Mouse (Mus musculus) midbrain, embryonic 16.5 days (tissue): Measurements from ENCODE around the gene Kcnab1. TPM values are rescaled to one million over a fixed set of nuclear protein-coding genes. Genes with fewer than 3 reads are reported as not detected.

Source experiments
- ATAC-seq: fragments of 200-750 bp; cut with Nextera tagmentation; 2 replicates; pipeline ENCODE4 v1.8.0; 2017; ENCODE audit warnings: moderate TSS enrichment
- H3K27ac ChIP-seq: fragments of 300-500 bp; sonication (generic); 2 replicates; pipeline ENCODE4 v1.5.1; 2014; ENCODE audit warnings: mild to moderate bottlenecking, low read length, mixed read lengths
- H3K27me3 ChIP-seq: fragments of 300-500 bp; sonication (generic); 2 replicates; pipeline ENCODE4 v1.6.1; 2014; ENCODE audit warnings: low read depth, low read length, mixed read lengths; ENCODE audit not compliant: control insufficient read depth, insufficient read depth
- H3K36me3 ChIP-seq: fragments of 300-500 bp; sonication (generic); 2 replicates; pipeline ENCODE4 v1.6.1; 2014; ENCODE audit warnings: mild to moderate bottlenecking, low read length, moderate library complexity, mixed read lengths; ENCODE audit not compliant: control insufficient read depth, insufficient read depth
- H3K4me1 ChIP-seq: fragments of 300-500 bp; sonication (generic); 2 replicates; pipeline ENCODE4 v1.6.1; 2014; ENCODE audit warnings: mild to moderate bottlenecking, low read length, mixed read lengths; ENCODE audit not compliant: control insufficient read depth, insufficient read depth
- H3K4me2 ChIP-seq: fragments of 300-500 bp; sonication (generic); 2 replicates; pipeline ENCODE4 v1.6.1; 2014; ENCODE audit warnings: mild to moderate bottlenecking, low read length, mixed read lengths
- H3K4me3 ChIP-seq: fragments of 300-500 bp; sonication (generic); 2 replicates; pipeline ENCODE4 v1.5.1; 2014; ENCODE audit warnings: low read depth, mild to moderate bottlenecking, low read length, moderate library complexity, mixed read lengths
- H3K9ac ChIP-seq: fragments of 300-500 bp; sonication (generic); 2 replicates; pipeline ENCODE4 v1.6.1; 2014; ENCODE audit warnings: low read depth, low read length, mixed read lengths
- H3K9me3 ChIP-seq: fragments of 300-500 bp; sonication (generic); replicated peaks from 2 replicates; pipeline ENCODE4 v1.6.1; 2014; ENCODE audit warnings: mild to moderate bottlenecking, low read length, mixed read lengths; ENCODE audit not compliant: control insufficient read depth, poor library complexity, severe bottlenecking
- WGBS: fragments of 180-500 bp; shearing (Covaris S2); extraction: QIAGEN DNeasy Blood & Tissue Kit; methylation state at CpG from one replicate; pipeline ENCODE4 v1.1.7; 2014; 5-methylcytosine and 5-hydroxymethylcytosine counted together
- polyA plus RNA-seq: library from polyadenylated mRNA; unstranded; fragments of >200 nt; fragmentation: Nextera tagmentation; extraction: Ambion mirVana; gene quantifications from 2 replicates; pipeline ENCODE4 v1.2.1, GENCODE M21; 2015

Gene Kcnab1
- polyA plus RNA-seq, 1 experiment from 2014 or later: 9.0 TPM

- 0 out of 2 replicates have a peak, but pooled peaks cover 7% of the 10 kb centered on the region for H3K36me3 ChIP-seq
- no peak overlapping the region for H3K27ac ChIP-seq
- no peak overlapping the region for H3K4me3 ChIP-seq
- H3K4me2 ChIP-seq: no peak overlapping the region
- WGBS: 91% methylated on average over 10 of the region's 10 CpGs
- no peak for ATAC-seq
- H3K9ac ChIP-seq: no peak overlapping the region
- no peaks in the 10 kb centered on the region for H3K9me3 ChIP-seq
- H3K27me3 ChIP-seq: no peaks in the 10 kb centered on the region
- no peaks in the 10 kb centered on the region for H3K4me1 ChIP-seq
These were observed 256.9 kb downstream of the Kcnab1 start for GRCm38 (mm10) chr3:65365921-65366710.

GRCm38 (mm10) chr3:65367944-65368343 is 258.8 kb downstream of the Kcnab1 start:
- no peak for ATAC-seq
- Histone ChIP-seq H3K27me3 (no peaks in the 10 kb centered on the region), H3K4me2 (no peak overlapping the region), H3K27ac (no peak overlapping the region), H3K36me3 (peaks cover 14% of the 10 kb centered on the region), H3K4me3 (no peak overlapping the region), H3K9me3 (no peaks in the 10 kb centered on the region), H3K4me1 (no peaks in the 10 kb centered on the region), H3K9ac (no peak overlapping the region)
- WGBS: 53% methylated on average over 4 of the region's 4 CpGs

- Histone ChIP-seq H3K36me3 (peaks cover 13% of the 10 kb centered on the region), H3K4me1 (no peaks in the 10 kb centered on the region), H3K9ac (no peak overlapping the region), H3K4me2 (no peak overlapping the region), H3K4me3 (no peak overlapping the region), H3K27me3 (no peaks in the 10 kb centered on the region), H3K27ac (no peak overlapping the region), H3K9me3 (no peaks in the 10 kb centered on the region)
- 96% methylated on average over 4 of the region's 4 CpGs for WGBS
- ATAC-seq: no peak
These were observed 263.4 kb downstream of the Kcnab1 start for GRCm38 (mm10) chr3:65372552-65372951.

GRCm38 (mm10) chr3:65373594-65374182 is 264.5 kb downstream of the Kcnab1 start:
- Histone ChIP-seq H3K4me1 (no peaks in the 10 kb centered on the region), H3K36me3 (peaks cover 12% of the 10 kb centered on the region), H3K9ac (no peak overlapping the region), H3K9me3 (no peaks in the 10 kb centered on the region), H3K4me2 (no peak overlapping the region), H3K27me3 (no peaks in the 10 kb centered on the region), H3K4me3 (no peak overlapping the region), H3K27ac (no peak overlapping the region)
- WGBS: 57% methylated on average over 5 of the region's 5 CpGs
- ATAC-seq: no peak

- Histone ChIP-seq H3K4me1 (no peaks in the 10 kb centered on the region), H3K4me3 (no peak overlapping the region), H3K27ac (no peak overlapping the region), H3K9me3 (no peaks in the 10 kb centered on the region), H3K9ac (no peak overlapping the region), H3K36me3 (peaks cover 17% of the 10 kb centered on the region), H3K4me2 (no peak overlapping the region), H3K27me3 (no peaks in the 10 kb centered on the region)
- no peak for ATAC-seq
- WGBS: 80% methylated on average over 3 of the region's 3 CpGs
These were observed 265.5 kb downstream of the Kcnab1 start for GRCm38 (mm10) chr3:65374729-65375128.

- peaks cover 6% of the 10 kb centered on the region; the same call in 1 of the 2 replicates for H3K36me3 ChIP-seq
- no peak overlapping the region for H3K4me3 ChIP-seq
- H3K4me2 ChIP-seq: no peak overlapping the region
- no peak overlapping the region for H3K27ac ChIP-seq
- no peaks in the 10 kb centered on the region for H3K27me3 ChIP-seq
- H3K4me1 ChIP-seq: no peaks in the 10 kb centered on the region
- ATAC-seq: no peak
- H3K9me3 ChIP-seq: no peaks in the 10 kb centered on the region
- H3K9ac ChIP-seq: no peak overlapping the region
These were observed 269.5 kb downstream of the Kcnab1 start for GRCm38 (mm10) chr3:65378724-65379123.

- Histone ChIP-seq H3K27me3 (no peaks in the 10 kb centered on the region), H3K27ac (no peak overlapping the region), H3K4me1 (no peaks in the 10 kb centered on the region), H3K9me3 (no peaks in the 10 kb centered on the region), H3K4me2 (no peak overlapping the region), H3K4me3 (no peak overlapping the region), H3K9ac (no peak overlapping the region), H3K36me3 (peaks cover 6% of the 10 kb centered on the region)
- WGBS: 71% methylated on average over 4 of the region's 4 CpGs
- ATAC-seq: no peak
These were observed 270.8 kb downstream of the Kcnab1 start for GRCm38 (mm10) chr3:65379884-65380539.

- Histone ChIP-seq H3K4me1 (no peaks in the 10 kb centered on the region), H3K9me3 (no peaks in the 10 kb centered on the region), H3K27me3 (no peaks in the 10 kb centered on the region), H3K4me2 (no peak overlapping the region), H3K4me3 (no peak overlapping the region), H3K36me3 (peaks cover 6% of the 10 kb centered on the region), H3K27ac (no peak overlapping the region), H3K9ac (no peak overlapping the region)
- 81% methylated on average over 4 of the region's 4 CpGs for WGBS
- no peak for ATAC-seq
These were observed 271.9 kb downstream of the Kcnab1 start for GRCm38 (mm10) chr3:65381094-65381493.

GRCm38 (mm10) chr3:65384431-65384830 is 275.2 kb downstream of the Kcnab1 start:
- WGBS: 95% methylated on average over 3 of the region's 3 CpGs
- ATAC-seq: no peak
- Histone ChIP-seq H3K9ac (no peak overlapping the region), H3K4me2 (no peak overlapping the region), H3K27ac (no peak overlapping the region), H3K4me1 (0 out of 2 replicates have a peak, but pooled peaks cover 3% of the 10 kb centered on the region), H3K9me3 (no peaks in the 10 kb centered on the region), H3K4me3 (no peak overlapping the region), H3K36me3 (peaks cover 19% of the 10 kb centered on the region), H3K27me3 (no peaks in the 10 kb centered on the region)
